Mouse (Mus musculus): Measurements from ENCODE around the gene Atp11c.

GRCm38 (mm10) chrX:60545906-60546305 is 46.6 kb downstream of the Atp11c start:
- TF ChIP-seq EP300 (IDR thresholded peaks at IDR 0.05), result no peak
- TF ChIP-seq CTCF (IDR thresholded peaks at IDR 0.05), result no peak

Data from lung, postnatal 0 days (tissue).